Mouse (Mus musculus): ENCODE data around the gene Cyp20a1. TPM values are rescaled to one million over a fixed set of nuclear protein-coding genes. Genes with fewer than 3 reads are reported as not detected.

The Cyp20a1 gene
- total and polyA plus RNA-seq, 2 experiments from 2014 or later, result 14.4 to 19.9 TPM

DNA sequence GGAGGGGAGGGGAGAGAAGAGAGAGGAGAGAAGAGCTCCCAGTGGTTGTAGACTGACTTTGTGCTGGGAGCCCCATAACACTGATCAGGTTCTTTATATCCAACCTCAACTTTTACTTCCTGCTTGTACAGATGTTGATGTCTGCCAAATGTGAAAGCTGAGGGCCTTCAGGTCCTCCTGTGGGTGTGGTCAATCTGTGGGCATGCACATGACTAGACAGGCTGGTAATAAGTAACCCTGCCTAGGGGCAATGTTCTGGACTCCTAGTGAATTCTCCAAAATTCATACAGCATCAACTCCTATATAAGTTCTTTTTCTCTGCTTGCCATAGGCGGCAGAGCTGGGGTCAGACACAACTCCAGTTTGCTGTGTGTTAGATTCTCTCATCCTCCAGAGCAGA, 18.5 kb downstream of the Cyp20a1 start:
- 96% methylated on average over 1 of the region's 1 CpGs for WGBS
- no peak for ATAC-seq
- Histone ChIP-seq H3K9ac (replicated peaks; ENCODE audit: low read length) (no peak overlapping the region), H3K36me3 (ENCODE audit: insufficient read depth, low read length) (no peaks in the 10 kb centered on the region), H3K4me3 (ENCODE audit: low read length) (no peak overlapping the region), H3K4me1 (ENCODE audit: insufficient read depth, low read length) (no peaks in the 10 kb centered on the region), H3K27me3 (ENCODE audit: insufficient read depth, low read length) (no peaks in the 10 kb centered on the region), H3K27ac (no peak overlapping the region), H3K4me2 (ENCODE audit: low read depth, low read length) (no peak overlapping the region), H3K9me3 (ENCODE audit: low read length) (no peaks in the 10 kb centered on the region)
- no peak for TF ChIP-seq CTCF (IDR thresholded peaks at IDR 0.05; ENCODE audit: low read depth)
- DNase-seq (ENCODE audit: low spot score), result no peak

DNA sequence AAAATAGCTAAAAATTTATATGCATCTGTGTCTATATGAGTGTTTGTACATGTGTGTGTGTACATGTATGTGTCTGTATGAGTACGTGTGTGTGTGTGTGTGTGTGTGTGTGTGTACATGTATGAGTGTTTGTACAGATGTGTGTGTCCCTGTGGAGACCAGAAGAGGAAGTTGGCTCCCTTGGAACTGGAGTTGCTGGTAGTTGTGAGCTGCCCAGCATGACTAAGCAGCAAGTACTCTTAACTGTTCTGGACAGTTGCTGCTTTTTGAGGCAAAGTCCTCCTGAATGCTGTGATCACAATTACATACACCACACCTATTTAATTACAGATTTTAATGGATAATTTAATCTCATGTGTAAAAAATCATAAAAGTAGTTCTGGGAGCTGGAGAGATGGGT, 33.4 kb downstream of the Cyp20a1 start:
- DNase-seq (ENCODE audit: low spot score), result no peak
- H3K4me3 ChIP-seq (ENCODE audit: low read length), result no peak overlapping the region
- H3K9ac ChIP-seq (replicated peaks; ENCODE audit: low read length), result no peak overlapping the region
- H3K4me1 ChIP-seq (ENCODE audit: insufficient read depth, low read length), result no peaks in the 10 kb centered on the region
- whole genome bisulfite sequencing, result 97% methylated on average over 1 of the region's 1 CpGs
- no peak overlapping the region for H3K4me2 ChIP-seq (ENCODE audit: low read depth, low read length)
- TF ChIP-seq CTCF (IDR thresholded peaks at IDR 0.05; ENCODE audit: low read depth), result no peak
- no peaks in the 10 kb centered on the region for H3K27me3 ChIP-seq (ENCODE audit: insufficient read depth, low read length)
- peaks cover 14% of the 10 kb centered on the region; the same call in 1 of the 2 replicates for H3K36me3 ChIP-seq (ENCODE audit: insufficient read depth, low read length)
- no peak overlapping the region for H3K27ac ChIP-seq
- no peak for ATAC-seq
- H3K9me3 ChIP-seq (ENCODE audit: low read length), result no peaks in the 10 kb centered on the region

DNA sequence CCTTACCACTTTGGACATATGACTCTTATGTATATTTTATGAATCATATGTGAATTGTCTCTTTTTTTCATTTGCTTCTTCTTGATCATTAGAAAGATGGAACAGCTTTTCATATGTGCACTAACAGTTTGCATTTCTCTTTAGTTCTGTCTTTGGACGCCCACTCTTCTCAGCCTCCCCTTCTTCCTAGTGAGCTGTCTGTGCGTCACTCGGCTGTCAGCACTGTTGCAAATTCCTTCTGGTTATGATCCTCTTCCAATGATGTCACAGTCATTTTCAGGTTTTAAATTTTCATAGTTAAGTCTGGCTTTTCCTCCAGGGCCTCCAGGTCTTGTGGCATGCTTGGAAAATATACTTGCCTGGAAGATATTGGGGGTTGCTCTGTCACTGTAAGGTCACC, 38.8 kb downstream of the Cyp20a1 start:
- Histone ChIP-seq H3K27me3 (ENCODE audit: insufficient read depth, low read length) (no peaks in the 10 kb centered on the region), H3K9ac (replicated peaks; ENCODE audit: low read length) (no peak overlapping the region), H3K4me3 (ENCODE audit: low read length) (no peak overlapping the region), H3K27ac (no peak overlapping the region), H3K9me3 (ENCODE audit: low read length) (no peaks in the 10 kb centered on the region), H3K4me2 (ENCODE audit: low read depth, low read length) (no peak overlapping the region), H3K4me1 (ENCODE audit: insufficient read depth, low read length) (no peaks in the 10 kb centered on the region), H3K36me3 (ENCODE audit: insufficient read depth, low read length) (peaks cover 7% of the 10 kb centered on the region; the same call in 1 of the 2 replicates)
- ATAC-seq (no peak), DNase-seq (ENCODE audit: low spot score) (no peak)
- 92% methylated on average over 3 of the region's 3 CpGs for WGBS
- no peak for TF ChIP-seq CTCF (IDR thresholded peaks at IDR 0.05; ENCODE audit: low read depth)

DNA sequence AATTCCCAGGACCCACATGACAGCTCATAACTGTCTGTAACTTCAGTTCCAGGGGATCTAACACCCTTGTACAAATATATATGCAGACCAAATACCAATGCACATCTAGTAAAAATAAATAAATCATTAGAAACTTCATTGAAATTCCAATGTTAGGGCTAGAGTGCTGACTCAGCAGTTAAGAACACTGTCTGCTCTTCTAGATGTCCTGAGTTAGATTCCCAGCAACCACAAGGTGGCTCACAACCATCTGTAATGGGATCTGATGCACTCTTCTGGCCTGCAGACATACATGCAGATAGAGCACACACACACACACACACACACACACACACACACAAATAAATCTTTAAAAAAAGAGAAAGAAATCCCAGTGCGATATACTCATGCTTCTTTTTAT, 61.7 kb downstream of the Cyp20a1 start:
- Histone ChIP-seq H3K4me3 (ENCODE audit: low read length) (no peak overlapping the region), H3K4me1 (ENCODE audit: insufficient read depth, low read length) (no peaks in the 10 kb centered on the region), H3K9ac (replicated peaks; ENCODE audit: low read length) (no peak overlapping the region), H3K27ac (no peak overlapping the region), H3K27me3 (ENCODE audit: insufficient read depth, low read length) (no peaks in the 10 kb centered on the region), H3K36me3 (ENCODE audit: insufficient read depth, low read length) (no peaks in the 10 kb centered on the region), H3K9me3 (ENCODE audit: low read length) (no peaks in the 10 kb centered on the region), H3K4me2 (ENCODE audit: low read depth, low read length) (no peak overlapping the region)
- WGBS, result 100% methylated on average over 1 of the region's 1 CpGs
- DNase-seq (ENCODE audit: low spot score), result no peak
- TF ChIP-seq CTCF (IDR thresholded peaks at IDR 0.05; ENCODE audit: low read depth), result peak; percentile 46
- ATAC-seq, result no peak

DNA sequence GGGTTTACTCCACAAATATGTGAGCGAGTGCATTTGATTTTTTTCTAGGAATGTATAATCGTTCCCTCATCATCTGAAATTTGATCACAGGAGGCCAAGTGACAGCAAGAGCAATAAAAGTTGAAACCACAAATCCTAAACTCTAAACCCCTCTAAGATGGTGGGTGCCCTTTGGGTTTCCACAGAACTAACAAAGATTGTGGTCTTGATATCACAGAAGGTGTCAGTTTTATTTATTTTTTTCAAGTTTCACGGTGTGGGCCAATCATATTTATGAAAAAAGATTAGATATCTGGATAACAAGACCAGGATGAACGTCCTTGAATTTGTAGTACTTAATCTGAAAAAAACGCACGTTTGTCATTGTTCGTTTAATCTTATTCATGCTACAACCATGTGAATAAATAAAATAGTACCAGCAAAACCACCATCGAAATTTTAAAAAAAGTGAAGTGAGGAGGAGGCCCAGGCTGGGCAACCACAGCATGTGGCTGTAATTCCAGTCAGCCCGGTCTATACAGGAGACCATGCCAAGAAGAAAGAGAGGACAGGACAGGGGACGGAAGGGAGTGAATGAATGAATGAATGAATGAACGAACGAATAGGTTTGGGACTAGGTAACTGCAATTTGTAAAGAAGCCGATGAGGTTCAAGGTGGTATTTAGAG, 65.5 kb downstream of the Cyp20a1 start:
- Histone ChIP-seq H3K9me3 (ENCODE audit: low read length) (no peaks in the 10 kb centered on the region), H3K27ac (peak overlapping the region; percentile 98), H3K27me3 (ENCODE audit: insufficient read depth, low read length) (no peaks in the 10 kb centered on the region), H3K4me2 (ENCODE audit: low read depth, low read length) (peak overlapping the region; percentile 72), H3K4me3 (ENCODE audit: low read length) (peak overlapping the region; percentile 94), H3K9ac (replicated peaks; ENCODE audit: low read length) (peak overlapping the region; percentile 92), H3K4me1 (ENCODE audit: insufficient read depth, low read length) (no peaks in the 10 kb centered on the region; the same call in 1 of the 2 replicates), H3K36me3 (ENCODE audit: insufficient read depth, low read length) (no peaks in the 10 kb centered on the region)
- peak; percentile 43 for ATAC-seq
- WGBS, result 21% methylated on average over 13 of the region's 13 CpGs
- DNase-seq (ENCODE audit: low spot score), result no peak
- TF ChIP-seq CTCF (IDR thresholded peaks at IDR 0.05; ENCODE audit: low read depth), result no peak

DNA sequence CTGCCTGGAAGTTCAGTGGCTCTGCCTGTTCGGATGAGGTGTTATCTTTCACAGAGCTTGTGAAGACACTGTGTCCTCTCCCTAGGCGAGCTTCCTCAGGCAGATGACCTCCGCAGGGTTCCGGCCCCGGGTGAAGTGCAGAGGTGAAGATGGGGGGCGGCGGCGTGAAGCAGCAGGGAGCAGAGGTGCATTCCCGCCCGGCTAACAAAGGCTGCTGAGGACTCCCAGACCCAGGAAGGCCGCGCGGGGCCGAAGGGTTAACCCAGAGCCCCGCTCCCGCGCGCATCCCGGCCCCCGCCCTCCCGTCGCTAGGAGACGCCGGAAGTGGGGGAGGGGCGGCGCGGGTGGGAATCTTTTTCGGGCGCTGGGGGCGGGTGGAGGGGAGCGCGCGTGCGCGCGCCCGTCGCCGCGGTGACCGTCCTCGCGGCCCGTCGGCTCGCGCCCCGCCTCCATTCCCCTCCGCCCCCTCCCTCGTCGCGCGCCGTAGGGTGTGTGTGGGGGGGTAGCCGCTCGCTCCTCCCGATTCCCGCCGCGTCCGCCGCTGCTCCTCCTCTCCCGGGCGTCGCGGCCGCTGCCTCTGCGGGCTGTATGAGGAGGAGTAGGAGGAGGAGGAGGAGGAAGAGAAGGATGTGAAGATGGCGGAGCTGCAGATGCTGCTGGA, 66.2 kb downstream of the Cyp20a1 start, which contains the start of gene Abi2:
Abi2 (plus strand) TSS at position 452 of the 661 bp plus-strand sequence.
- H3K27ac ChIP-seq, result peak within 1 kb of the TSS; percentile 98
- TF ChIP-seq CTCF (IDR thresholded peaks at IDR 0.05; ENCODE audit: low read depth), result no peak
- peak within 1 kb of the TSS; percentile 92 for H3K9ac ChIP-seq (replicated peaks; ENCODE audit: low read length)
- H3K4me3 ChIP-seq (ENCODE audit: low read length), result peak within 1 kb of the TSS; percentile 94
- ATAC-seq (peak; percentile 95), DNase-seq (ENCODE audit: low spot score) (peak; percentile 98)
- peak within 1 kb of the TSS; percentile 72 for H3K4me2 ChIP-seq (ENCODE audit: low read depth, low read length)
- no peaks in the 10 kb centered on the region for H3K36me3 ChIP-seq (ENCODE audit: insufficient read depth, low read length)
- no peaks in the 10 kb centered on the region; the same call in 1 of the 2 replicates for H3K4me1 ChIP-seq (ENCODE audit: insufficient read depth, low read length)
- H3K9me3 ChIP-seq (ENCODE audit: low read length), result no peaks in the 10 kb centered on the region
- WGBS, result under 1% methylated on average over 45 of the region's 69 CpGs
- H3K27me3 ChIP-seq (ENCODE audit: insufficient read depth, low read length), result no peaks in the 10 kb centered on the region

Data from hindbrain, postnatal 0 days (tissue).